Mouse (Mus musculus): ENCODE data around the gene Unc13c.

- no peak for TF ChIP-seq POLR2A (IDR thresholded peaks at IDR 0.05; ENCODE audit: borderline replicate concordance, insufficient read depth, low read length)
- no peak for TF ChIP-seq CTCF (IDR thresholded peaks at IDR 0.05; ENCODE audit: borderline replicate concordance, insufficient read depth, low read depth, low read length)
Measured at GRCm38 (mm10) chr9:73671656-73672212, 297.0 kb downstream of the Unc13c start.
